Mouse (Mus musculus) cortical plate, adult 2 months (tissue): ENCODE measurements around the gene Zfp433.
"Not testable (repeated sequence)": the region's sequence is repeated elsewhere in the genome, so short reads cannot be mapped to it uniquely, and the experiment has no call there.

Experiments
- CTCF ChIP-seq: fragments of 200-500 bp; IDR thresholded peaks from 2 replicates; pipeline ENCODE4 v1.5.1; 2011; ENCODE audit warnings: mild to moderate bottlenecking, control low read depth, low read length; ENCODE audit not compliant: insufficient read depth; ENCODE audit errors: extremely low read depth
- POLR2A ChIP-seq: fragments of 200-500 bp; IDR thresholded peaks from 2 replicates; pipeline ENCODE4 v1.6.1; 2011; ENCODE audit warnings: mild to moderate bottlenecking, low read length, control low read depth; ENCODE audit not compliant: insufficient read depth; ENCODE audit errors: extremely low read depth

DNA sequence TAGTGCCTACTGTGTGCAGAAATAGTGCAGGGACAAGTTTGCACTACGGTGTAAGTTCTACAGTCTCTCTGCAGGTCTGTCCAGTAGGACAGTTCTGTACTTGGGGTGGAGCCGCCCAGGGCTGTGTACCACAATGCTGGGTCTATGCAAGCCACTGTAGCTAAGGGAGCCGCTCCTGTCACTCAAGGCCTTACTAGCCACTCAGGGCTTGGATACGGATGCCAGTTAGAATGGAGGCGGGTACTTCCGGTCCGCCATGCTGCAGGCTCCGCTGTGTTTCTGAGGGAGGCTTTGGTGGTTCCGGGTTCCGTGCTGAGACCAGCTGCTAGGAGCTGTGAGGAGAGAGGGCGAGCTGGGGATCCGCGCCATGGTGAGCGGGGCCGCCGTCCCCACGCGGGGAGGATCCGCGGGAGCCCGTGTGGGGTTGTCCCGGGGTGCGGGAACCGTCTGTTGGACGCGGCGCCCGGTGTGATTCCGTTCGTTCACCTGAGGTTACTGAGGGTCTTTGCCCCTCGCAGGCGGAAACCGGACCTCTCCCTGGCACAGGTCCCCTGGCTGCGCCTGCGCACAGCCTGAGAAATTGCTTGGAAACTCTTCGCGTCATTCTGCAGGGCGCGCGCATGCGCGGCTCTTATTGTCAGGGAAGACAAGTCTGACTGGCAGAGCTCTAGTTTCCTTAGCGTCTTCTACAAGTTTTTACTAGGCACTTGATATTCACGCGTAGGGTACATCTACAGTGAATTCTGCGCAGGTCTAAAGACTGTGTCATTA lies at the start of gene Zfp433:
- TF ChIP-seq CTCF, POLR2A: not testable (repeated sequence)
